Mouse (Mus musculus) stomach, embryonic 15.5 days (tissue): ENCODE measurements around the gene Rufy2. TPM values are rescaled to one million over a fixed set of nuclear protein-coding genes. Genes with fewer than 3 reads are reported as not detected.

Source experiments
- ATAC-seq: fragments of 200-750 bp; cut with Nextera tagmentation; 2 replicates; pipeline ENCODE4 v1.8.0; 2017; ENCODE audit warnings: low read depth, moderate number of reproducible peaks, moderate TSS enrichment; ENCODE audit not compliant: insufficient read depth, low FRiP score
- H3K27ac ChIP-seq: fragments of 300-500 bp; sonication (generic); 2 replicates; pipeline ENCODE4 v1.5.1; 2015; ENCODE audit warnings: mild to moderate bottlenecking, inconsistent platforms
- H3K27me3 ChIP-seq: fragments of 300-500 bp; sonication (generic); replicated peaks from 2 replicates; pipeline ENCODE4 v1.6.1; 2015; ENCODE audit warnings: inconsistent platforms
- H3K36me3 ChIP-seq: fragments of 300-500 bp; sonication (generic); 2 replicates; pipeline ENCODE4 v1.6.1; 2015; ENCODE audit warnings: inconsistent platforms
- H3K4me1 ChIP-seq: fragments of 300-500 bp; sonication (generic); 2 replicates; pipeline ENCODE4 v1.6.1; 2015; ENCODE audit warnings: inconsistent platforms
- H3K4me2 ChIP-seq: fragments of 300-500 bp; sonication (generic); 2 replicates; pipeline ENCODE4 v1.6.1; 2015; ENCODE audit warnings: mild to moderate bottlenecking, inconsistent platforms
- H3K4me3 ChIP-seq: fragments of 300-500 bp; sonication (generic); replicated peaks from 2 replicates; pipeline ENCODE4 v1.5.1; 2015; ENCODE audit warnings: inconsistent platforms
- H3K9ac ChIP-seq: fragments of 300-500 bp; sonication (generic); 2 replicates; pipeline ENCODE4 v1.6.1; 2015; ENCODE audit warnings: inconsistent platforms
- H3K9me3 ChIP-seq: fragments of 300-500 bp; sonication (generic); 2 replicates; pipeline ENCODE4 v1.6.1; 2016; ENCODE audit warnings: inconsistent platforms
- WGBS: fragments of 180-500 bp; shearing (Covaris S2); methylation state at CpG from one replicate; pipeline ENCODE4 v1.1.7; 2015; 5-methylcytosine and 5-hydroxymethylcytosine counted together
- polyA plus RNA-seq: library from polyadenylated mRNA; unstranded; fragments of >200 nt; fragmentation: Nextera tagmentation; extraction: Ambion mirVana; gene quantifications from 2 replicates; pipeline ENCODE4 v1.2.1, GENCODE M21; 2015

The Rufy2 gene
- polyA plus RNA-seq, 1 experiment from 2014 or later = 26.6 TPM

DNA sequence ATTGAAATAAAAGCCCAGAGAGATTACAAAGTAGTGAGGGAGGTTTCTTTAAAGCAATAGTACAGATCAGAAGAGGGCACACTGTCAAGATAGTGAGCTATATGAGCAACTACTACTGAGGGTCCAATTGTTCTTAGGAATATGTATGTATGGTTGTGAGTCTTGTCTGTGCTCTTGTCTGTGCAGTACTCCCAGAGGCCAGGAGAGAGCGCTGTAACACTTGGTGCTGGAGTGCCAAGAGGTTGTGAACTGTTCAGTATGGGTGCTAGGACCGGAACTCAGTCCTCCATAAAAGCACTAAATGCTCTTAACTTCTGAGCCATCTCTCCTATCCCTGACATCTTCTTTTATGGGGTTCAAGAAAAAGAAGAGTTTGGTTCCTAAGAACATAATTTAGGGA lies 74.6 kb downstream of the Rufy2 start:
- Histone ChIP-seq H3K4me2 (no peak overlapping the region), H3K27ac (no peak overlapping the region), H3K27me3 (no peaks in the 10 kb centered on the region), H3K36me3 (no peaks in the 10 kb centered on the region), H3K4me3 (no peak overlapping the region), H3K9me3 (no peaks in the 10 kb centered on the region), H3K9ac (no peak overlapping the region), H3K4me1 (no peaks in the 10 kb centered on the region)
- WGBS = 79% methylated on average over 2 of the region's 2 CpGs
- ATAC-seq = no peak

DNA sequence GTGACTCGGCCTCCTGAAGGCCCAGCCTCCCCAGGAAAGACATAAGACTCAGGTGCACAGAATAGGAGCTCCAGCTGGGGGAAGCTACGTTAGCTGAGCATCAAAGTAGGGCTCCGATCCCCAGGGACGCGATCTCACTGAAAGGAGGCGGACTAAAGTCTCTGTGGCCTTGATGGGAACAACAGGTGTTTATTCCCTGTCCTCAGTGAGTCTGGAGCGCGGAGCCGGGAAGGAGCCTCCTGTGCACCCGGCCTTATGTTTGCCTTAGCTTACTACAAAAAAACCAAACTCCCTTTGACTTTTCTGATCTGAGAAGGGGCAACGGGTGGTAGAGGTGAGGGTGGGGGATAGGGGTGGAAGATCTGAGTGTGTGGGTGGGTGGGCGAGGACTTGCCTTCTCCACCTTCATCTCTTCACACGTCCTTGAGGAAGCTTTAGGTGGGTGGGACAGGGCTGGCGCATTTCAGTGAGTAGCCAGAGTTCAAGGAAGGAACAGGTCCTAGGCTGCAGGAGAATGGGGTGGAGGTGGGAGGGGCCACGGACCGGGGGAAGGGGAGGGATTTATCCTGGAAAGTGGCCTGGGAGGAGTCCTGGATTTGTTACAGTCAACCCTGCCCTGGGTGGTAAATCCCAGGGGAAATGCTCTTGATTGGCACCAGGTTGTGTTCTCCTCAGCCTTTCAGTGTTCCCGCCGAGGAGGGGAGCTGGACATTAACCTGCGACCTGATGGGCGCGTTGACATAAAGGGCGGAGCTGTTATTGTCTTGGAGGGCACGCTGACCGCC lies 77.1 kb downstream of the Rufy2 start:
- no peak overlapping the region for H3K9ac ChIP-seq
- peak overlapping the region; percentile 21; the same call in 1 of the 2 replicates for H3K4me2 ChIP-seq
- no peaks in the 10 kb centered on the region for H3K4me1 ChIP-seq
- H3K36me3 ChIP-seq = no peaks in the 10 kb centered on the region
- peak overlapping the region; percentile 54 for H3K27ac ChIP-seq
- no peak overlapping the region for H3K4me3 ChIP-seq
- 35% methylated on average over 23 of the region's 24 CpGs for WGBS
- no peaks in the 10 kb centered on the region for H3K27me3 ChIP-seq
- H3K9me3 ChIP-seq = no peaks in the 10 kb centered on the region
- peak; percentile 80 for ATAC-seq

- H3K27ac ChIP-seq = peak within 1 kb of the TSS; percentile 3; the same call in 1 of the 2 replicates
- 78% methylated on average over 2 of the region's 2 CpGs for WGBS
- no peak for ATAC-seq
Measured at GRCm38 (mm10) chr10:63059862-63060261, 79.8 kb downstream of the Rufy2 start, which contains the start of gene Pbld1. Gene Pbld1, plus strand, starts transcription at chr10:63060162.

DNA sequence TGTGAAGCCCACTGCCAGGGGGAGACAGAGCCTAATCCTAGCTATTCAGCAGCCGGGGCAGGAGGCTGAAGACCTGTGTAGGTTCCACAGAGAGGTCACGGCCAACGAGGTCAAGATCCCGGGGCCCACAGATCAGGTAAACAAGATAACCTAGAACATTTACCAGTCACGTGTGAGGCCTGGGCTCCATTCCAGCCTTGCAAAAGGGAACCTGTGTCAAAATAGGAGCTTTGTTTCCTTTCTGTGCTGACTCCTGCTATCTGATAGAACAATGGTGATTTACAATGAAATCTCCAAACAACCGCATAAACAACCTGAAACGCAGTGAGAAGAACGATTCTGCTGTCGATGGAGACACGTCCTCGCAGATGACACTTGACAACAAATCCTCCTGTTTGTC lies 80.4 kb downstream of the Rufy2 start:
- Histone ChIP-seq H3K27ac (peak overlapping the region; percentile 3; the same call in 1 of the 2 replicates), H3K36me3 (no peaks in the 10 kb centered on the region), H3K4me2 (no peak overlapping the region), H3K4me1 (no peaks in the 10 kb centered on the region), H3K4me3 (no peak overlapping the region), H3K9me3 (no peaks in the 10 kb centered on the region), H3K27me3 (no peaks in the 10 kb centered on the region), H3K9ac (no peak overlapping the region)
- peak; percentile 47; the same call in 1 of the 2 replicates for ATAC-seq
- WGBS = 45% methylated on average over 11 of the region's 11 CpGs

More at GRCm38 (mm10) chr10:63059862-63060261, 79.8 kb downstream of the Rufy2 start, which contains the start of gene Pbld1:
- Histone ChIP-seq H3K4me3 (no peak within 1 kb of the TSS), H3K4me2 (no peak within 1 kb of the TSS), H3K9ac (no peak within 1 kb of the TSS), H3K4me1 (no peaks in the 10 kb centered on the region), H3K27me3 (no peaks in the 10 kb centered on the region), H3K9me3 (no peaks in the 10 kb centered on the region), H3K36me3 (no peaks in the 10 kb centered on the region)

GRCm38 (mm10) chr10:63061266-63061665 lies 81.2 kb downstream of the Rufy2 start:
- Histone ChIP-seq H3K9me3 (no peaks in the 10 kb centered on the region), H3K4me3 (no peak overlapping the region), H3K27ac (peak overlapping the region; percentile 3; the same call in 1 of the 2 replicates), H3K4me1 (no peaks in the 10 kb centered on the region), H3K9ac (no peak overlapping the region), H3K27me3 (no peaks in the 10 kb centered on the region), H3K36me3 (no peaks in the 10 kb centered on the region), H3K4me2 (no peak overlapping the region)
- no peak; the same call in 1 of the 2 replicates for ATAC-seq
- WGBS = 62% methylated on average over 12 of the region's 12 CpGs

DNA sequence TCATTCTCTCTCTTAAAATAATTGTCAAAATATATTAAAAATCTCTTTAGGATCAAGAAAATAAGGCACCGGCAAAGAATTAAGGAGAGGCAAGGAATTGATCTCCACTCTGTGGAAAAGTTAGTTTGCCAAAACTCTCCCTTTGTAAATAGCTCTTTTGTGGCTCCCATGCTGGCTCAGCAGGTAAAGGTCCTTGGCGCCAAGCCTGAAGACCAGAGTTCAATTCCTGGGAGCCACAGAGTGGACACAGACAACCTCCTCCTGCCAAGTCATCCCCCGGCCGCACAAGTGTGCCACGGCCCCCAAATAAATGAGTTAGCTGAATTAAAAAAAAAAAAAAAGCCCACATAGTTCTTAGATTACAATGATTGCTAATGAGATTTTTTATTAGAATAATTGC lies 82.7 kb downstream of the Rufy2 start:
- H3K4me2 ChIP-seq = no peak overlapping the region
- H3K9ac ChIP-seq = no peak overlapping the region
- no peaks in the 10 kb centered on the region for H3K27me3 ChIP-seq
- no peak overlapping the region for H3K4me3 ChIP-seq
- no peaks in the 10 kb centered on the region for H3K4me1 ChIP-seq
- 90% methylated on average over 5 of the region's 5 CpGs for WGBS
- H3K9me3 ChIP-seq = no peaks in the 10 kb centered on the region
- no peak overlapping the region for H3K27ac ChIP-seq
- no peak for ATAC-seq
- H3K36me3 ChIP-seq = no peaks in the 10 kb centered on the region

GRCm38 (mm10) chr10:63063365-63063764 lies 83.3 kb downstream of the Rufy2 start:
- ATAC-seq = 0 out of 2 replicates have a peak, but pooled peaks have one; percentile 12
- 77% methylated on average over 7 of the region's 7 CpGs for WGBS

GRCm38 (mm10) chr10:63064516-63064915 lies 84.5 kb downstream of the Rufy2 start:
- no peaks in the 10 kb centered on the region for H3K9me3 ChIP-seq
- no peak overlapping the region for H3K27ac ChIP-seq
- H3K4me2 ChIP-seq = no peak overlapping the region
- no peaks in the 10 kb centered on the region for H3K36me3 ChIP-seq
- H3K4me1 ChIP-seq = no peaks in the 10 kb centered on the region
- 72% methylated on average over 9 of the region's 9 CpGs for WGBS
- ATAC-seq = no peak
- no peak overlapping the region for H3K4me3 ChIP-seq
- H3K27me3 ChIP-seq = no peaks in the 10 kb centered on the region
- no peak overlapping the region for H3K9ac ChIP-seq

More at GRCm38 (mm10) chr10:63063365-63063764, 83.3 kb downstream of the Rufy2 start:
- Histone ChIP-seq H3K9ac (no peak overlapping the region), H3K4me2 (no peak overlapping the region), H3K4me1 (no peaks in the 10 kb centered on the region), H3K36me3 (no peaks in the 10 kb centered on the region), H3K4me3 (no peak overlapping the region), H3K27ac (no peak overlapping the region), H3K9me3 (no peaks in the 10 kb centered on the region), H3K27me3 (no peaks in the 10 kb centered on the region)

DNA sequence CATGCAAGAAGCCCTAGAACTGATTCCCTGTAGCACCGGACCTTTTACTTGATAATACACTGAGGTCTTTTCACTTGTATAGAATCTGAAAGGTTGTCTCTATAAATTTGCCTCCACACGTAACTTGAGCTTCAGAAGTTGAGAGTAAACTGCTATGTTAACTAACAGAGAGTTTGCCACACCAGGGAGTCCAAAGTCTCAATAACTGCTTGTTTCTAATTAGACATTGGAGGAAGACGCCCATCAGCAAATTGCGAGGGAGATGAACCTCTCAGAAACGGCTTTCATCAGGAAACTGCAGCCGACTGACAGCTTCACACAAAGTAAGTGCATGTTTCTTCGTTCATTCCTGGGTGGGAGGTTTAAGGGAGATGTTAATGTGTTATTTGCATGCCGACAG lies 85.5 kb downstream of the Rufy2 start:
- Histone ChIP-seq H3K27ac (no peak overlapping the region), H3K4me2 (no peak overlapping the region)
- ATAC-seq = no peak

DNA sequence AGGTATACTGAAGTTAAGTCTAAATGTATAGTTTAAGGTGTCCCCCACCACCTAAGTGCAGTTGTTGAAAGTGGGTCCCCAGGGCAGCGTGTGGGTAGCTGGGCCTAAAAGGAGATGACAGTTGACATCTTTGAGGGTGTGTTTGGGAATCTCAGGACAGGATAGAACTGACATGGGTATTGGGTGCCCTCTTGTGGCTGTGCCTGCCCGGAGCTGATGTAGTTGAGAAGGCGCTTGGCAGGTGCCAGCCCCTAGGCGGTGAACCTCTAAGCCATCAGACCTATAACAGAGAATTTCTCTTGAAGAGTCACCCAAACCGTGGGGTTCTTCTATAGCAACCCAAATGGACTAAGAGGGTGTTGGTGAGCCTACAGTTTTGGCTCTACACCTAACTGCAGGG lies 86.0 kb downstream of the Rufy2 start:
- peak; percentile 48; the same call in 1 of the 2 replicates for ATAC-seq
- Histone ChIP-seq H3K36me3 (no peaks in the 10 kb centered on the region), H3K4me3 (no peak overlapping the region), H3K4me2 (no peak overlapping the region), H3K9me3 (no peaks in the 10 kb centered on the region), H3K4me1 (no peaks in the 10 kb centered on the region), H3K27ac (no peak overlapping the region), H3K9ac (no peak overlapping the region), H3K27me3 (no peaks in the 10 kb centered on the region)
- WGBS = 7% methylated on average over 5 of the region's 5 CpGs

More for the DNA sequence above, 85.5 kb downstream of the Rufy2 start:
- 63% methylated on average over 8 of the region's 8 CpGs for WGBS
- Histone ChIP-seq H3K4me1 (no peaks in the 10 kb centered on the region), H3K4me3 (no peak overlapping the region), H3K9ac (no peak overlapping the region), H3K9me3 (no peaks in the 10 kb centered on the region), H3K36me3 (no peaks in the 10 kb centered on the region), H3K27me3 (no peaks in the 10 kb centered on the region)
